Mouse (Mus musculus) MEL (cell line): ENCODE data around the gene Atp2a3. TPM values are rescaled to one million over a fixed set of nuclear protein-coding genes. Genes with fewer than 3 reads are reported as not detected.

Experiments used
- DNase-seq: peaks from one replicate; pipeline ENCODE4 v3.0.0; 2011; ENCODE audit warnings: low read depth, low spot score
- H3K27ac ChIP-seq: 2 replicates; pipeline ENCODE4 v1.5.1; 2012; ENCODE audit warnings: low read depth, mild to moderate bottlenecking, control low read depth, low read length, moderate library complexity; ENCODE audit not compliant: control insufficient read depth
- H3K27me3 ChIP-seq, 2 experiments: fragments of 150-350 bp in 1 of 2; sonication (generic) in 1 of 2; 2 replicates each; pipeline ENCODE4 v1.6.1; 2012; ENCODE audit warnings: low read length in 2 of 2, mild to moderate bottlenecking in 2 of 2, improper control_type of control experiment in 1 of 2, moderate library complexity in 1 of 2; ENCODE audit not compliant: insufficient read depth in 2 of 2, control insufficient read depth in 1 of 2
- H3K36me3 ChIP-seq, 2 experiments: 2 replicates each; pipeline ENCODE4 v1.6.1; 2012 to 2014; ENCODE audit warnings: low read length in 2 of 2, improper control_type of control experiment in 1 of 2, inconsistent platforms in 1 of 2, mild to moderate bottlenecking in 1 of 2; ENCODE audit not compliant: insufficient read depth in 2 of 2, control insufficient read depth in 1 of 2
- H3K4me1 ChIP-seq, 2 experiments: fragments of 150-350 bp in 1 of 2; sonication (generic) in 1 of 2; 2 replicates each; pipeline ENCODE4 v1.6.1; 2012; ENCODE audit warnings: low read length in 2 of 2, improper control_type of control experiment in 1 of 2, mild to moderate bottlenecking in 1 of 2; ENCODE audit not compliant: insufficient read depth in 2 of 2, control insufficient read depth in 1 of 2
- H3K4me3 ChIP-seq, 2 experiments: fragments of 150-350 bp in 1 of 2; sonication (generic) in 1 of 2; 2 replicates each; pipeline ENCODE4 v1.5.1; 2012; ENCODE audit warnings: low read depth in 2 of 2, low read length in 2 of 2, mild to moderate bottlenecking in 2 of 2, moderate library complexity in 2 of 2, control low read depth in 1 of 2, improper control_type of control experiment in 1 of 2; ENCODE audit not compliant: control insufficient read depth in 1 of 2, insufficient read depth in 1 of 2
- H3K79me2 ChIP-seq: 2 replicates; pipeline ENCODE4 v1.6.1; 2012; ENCODE audit warnings: mild to moderate bottlenecking, low read length, moderate library complexity; ENCODE audit not compliant: control insufficient read depth, poor library complexity, insufficient read depth
- H3K9ac ChIP-seq: 2 replicates; pipeline ENCODE4 v1.6.1; 2012; ENCODE audit warnings: low read depth, mild to moderate bottlenecking, control low read depth, low read length, moderate library complexity; ENCODE audit not compliant: control insufficient read depth, poor library complexity, severe bottlenecking
- H3K9me3 ChIP-seq: fragments of 150-350 bp; sonication (generic); replicated peaks from 2 replicates; pipeline ENCODE4 v1.6.1; 2012; ENCODE audit warnings: mild to moderate bottlenecking, low read length, improper control_type of control experiment, moderate library complexity; ENCODE audit not compliant: insufficient read depth
- BHLHE40 ChIP-seq: IDR thresholded peaks from 2 replicates; pipeline ENCODE4 v1.6.1; 2012; ENCODE audit warnings: low read depth, mild to moderate bottlenecking, inconsistent platforms, low read length, improper control_type of control experiment, borderline replicate concordance
- CHD1 ChIP-seq: IDR thresholded peaks from 2 replicates; pipeline ENCODE4 v1.6.1; 2012; ENCODE audit warnings: low read depth, mild to moderate bottlenecking, inconsistent platforms, low read length, improper control_type of control experiment
- CHD2 ChIP-seq: IDR thresholded peaks from 2 replicates; pipeline ENCODE4 v1.6.1; 2011; ENCODE audit warnings: low read length, improper control_type of control experiment
- CTCF ChIP-seq, 3 experiments: IDR thresholded peaks in 2 of 3; conservative IDR thresholded peaks in 1 of 3; 2 replicates each; pipeline ENCODE4 v1.5.1; 2011 to 2012; ENCODE audit warnings: low read length in 3 of 3, low read depth in 2 of 3, mild to moderate bottlenecking in 2 of 3, improper control_type of control experiment in 1 of 3, inconsistent platforms in 1 of 3, mixed read lengths in 1 of 3, moderate library complexity in 1 of 3; ENCODE audit not compliant: control insufficient read depth in 1 of 3, insufficient read depth in 1 of 3, poor library complexity in 1 of 3, severe bottlenecking in 1 of 3
- GABPA ChIP-seq: IDR thresholded peaks from 2 replicates; pipeline ENCODE4 v1.6.1; 2012; ENCODE audit warnings: low read depth, mild to moderate bottlenecking, inconsistent platforms, low read length, improper control_type of control experiment, moderate library complexity
- JUND ChIP-seq: IDR thresholded peaks from 2 replicates; pipeline ENCODE4 v1.6.1; 2011; ENCODE audit warnings: low read depth, mild to moderate bottlenecking, improper control_type of control experiment, low read length
- MAFK ChIP-seq: IDR thresholded peaks from 2 replicates; pipeline ENCODE4 v1.6.1; 2011; ENCODE audit warnings: low read depth, mild to moderate bottlenecking, low read length, improper control_type of control experiment, borderline replicate concordance
- MEF2A ChIP-seq: IDR thresholded peaks from 2 replicates; pipeline ENCODE4 v1.6.1; 2014; ENCODE audit warnings: low read depth, mild to moderate bottlenecking, inconsistent platforms, low read length, improper control_type of control experiment; ENCODE audit not compliant: poor library complexity, insufficient replicate concordance, severe bottlenecking; ENCODE audit errors: extremely low read depth
- MXI1 ChIP-seq: IDR thresholded peaks from 2 replicates; pipeline ENCODE4 v1.6.1; 2011; ENCODE audit warnings: mild to moderate bottlenecking, low read depth, low read length, improper control_type of control experiment
- MYC ChIP-seq: IDR thresholded peaks from 2 replicates; pipeline ENCODE4 v1.6.1; 2011; ENCODE audit warnings: low read depth, mild to moderate bottlenecking, low read length, improper control_type of control experiment, moderate library complexity
- NELFE ChIP-seq: IDR thresholded peaks from 2 replicates; pipeline ENCODE4 v1.6.1; 2011; ENCODE audit warnings: low read depth, low read length, improper control_type of control experiment
- NRF1 ChIP-seq: IDR thresholded peaks from 2 replicates; pipeline ENCODE4 v1.6.1; 2014; ENCODE audit warnings: low read depth, mild to moderate bottlenecking, inconsistent platforms, low read length, improper control_type of control experiment, moderate library complexity; ENCODE audit not compliant: poor library complexity, insufficient read depth, severe bottlenecking
- POLR2A ChIP-seq, 2 experiments: IDR thresholded peaks; 2 replicates each; pipeline ENCODE4 v1.6.1; 2011 to 2012; ENCODE audit warnings: low read length in 2 of 2, mild to moderate bottlenecking in 2 of 2, control low read depth in 1 of 2, improper control_type of control experiment in 1 of 2, low read depth in 1 of 2, moderate library complexity in 1 of 2; ENCODE audit not compliant: control insufficient read depth in 1 of 2, insufficient read depth in 1 of 2, poor library complexity in 1 of 2
- POLR2AphosphoS2 ChIP-seq: IDR thresholded peaks from 2 replicates; pipeline ENCODE4 v1.6.1; 2011; ENCODE audit warnings: low read length, improper control_type of control experiment
- POLR2AphosphoS5 ChIP-seq: IDR thresholded peaks from 2 replicates; pipeline ENCODE4 v1.6.1; 2012; ENCODE audit warnings: low read depth, borderline replicate concordance, mild to moderate bottlenecking, inconsistent platforms, low read length, moderate library complexity, mixed read lengths
- RCOR1 ChIP-seq: IDR thresholded peaks from 2 replicates; pipeline ENCODE4 v1.6.1; 2012; ENCODE audit warnings: low read depth, mild to moderate bottlenecking, inconsistent platforms, low read length, improper control_type of control experiment
- SIN3A ChIP-seq: IDR thresholded peaks from 2 replicates; pipeline ENCODE4 v1.6.1; 2012; ENCODE audit warnings: low read length, improper control_type of control experiment, inconsistent platforms
- TBP ChIP-seq: IDR thresholded peaks from 2 replicates; pipeline ENCODE4 v1.8.0; 2011; ENCODE audit warnings: low read depth, low read length, improper control_type of control experiment
- TCF12 ChIP-seq: IDR thresholded peaks from 2 replicates; pipeline ENCODE4 v1.6.1; 2014; ENCODE audit warnings: low read depth, mild to moderate bottlenecking, inconsistent platforms, low read length, improper control_type of control experiment, moderate library complexity
- USF1 ChIP-seq: IDR thresholded peaks from 2 replicates; pipeline ENCODE4 v1.6.1; 2014; ENCODE audit warnings: low read depth, mild to moderate bottlenecking, inconsistent platforms, low read length, improper control_type of control experiment, moderate library complexity
- polyA plus RNA-seq, 2 experiments: library from polyadenylated mRNA; stranded (reverse) in 1 of 2; unstranded in 1 of 2; fragments of >175 nt in 1 of 2; fragments of >200 nt in 1 of 2; gene quantifications; 2 replicates each; pipeline versions ENCODE4 v1.2.1 to v1.2.4; 2012; ENCODE audit warnings: low replicate concordance in 2 of 2, low read depth in 1 of 2; ENCODE audit not compliant: insufficient read length in 2 of 2, insufficient read depth in 1 of 2, missing spikeins in 1 of 2
- total RNA-seq: library from RNA; depleted of rRNA; stranded (reverse); fragments of 300-350 nt; gene quantifications from 2 replicates; pipeline ENCODE4 v1.2.3, GENCODE M21; 2012

The Atp2a3 gene
- total and polyA plus RNA-seq, 3 experiments = 10.7 to 49.9 TPM; not detected in 1

DNA sequence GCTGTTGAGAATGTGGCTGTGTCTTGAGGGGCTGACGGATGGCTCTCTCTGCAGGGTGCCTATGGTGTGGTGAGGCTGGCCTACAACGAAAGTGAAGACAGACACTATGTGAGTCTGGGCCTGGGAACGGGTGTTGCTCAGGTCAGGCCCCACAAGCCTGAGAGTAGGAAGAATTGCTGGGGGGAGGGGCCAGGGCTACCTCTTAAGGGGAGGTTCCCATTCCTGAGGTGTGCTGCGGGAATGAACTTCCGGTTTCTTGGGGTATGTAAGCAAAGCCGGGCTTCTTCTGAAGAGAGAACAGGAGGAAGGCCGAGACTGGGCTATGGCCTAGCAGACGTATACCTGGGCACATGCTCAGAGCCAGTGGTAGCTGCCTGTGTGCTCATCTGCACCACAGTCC, 66.0 kb downstream of the Atp2a3 start:
- no peaks in the 10 kb centered on the region for H3K27me3 ChIP-seq
- no peak overlapping the region for H3K27ac ChIP-seq
- peaks cover 0 to 6% of the 10 kb centered on the region in 2 experiments; a peak in 2 of 4 replicates for H3K36me3 ChIP-seq
- no peaks in the 10 kb centered on the region for H3K9me3 ChIP-seq
- H3K4me3 ChIP-seq = no peak overlapping the region
- H3K79me2 ChIP-seq = no peaks in the 10 kb centered on the region
- H3K4me1 ChIP-seq = peaks cover 5 to 16% of the 10 kb centered on the region in 2 experiments; a peak in 3 of 4 replicates
- no peak for DNase-seq
- H3K9ac ChIP-seq = no peak overlapping the region
- TF ChIP-seq TCF12 = no peak
- TF ChIP-seq RCOR1 = no peak
- no peak for TF ChIP-seq POLR2A (IDR thresholded peaks at IDR 0.05; ENCODE audit: control insufficient read depth in 1 of 2, insufficient read depth in 1 of 2, low read depth in 1 of 2, low read length in 2 of 2, poor library complexity in 1 of 2)
- TF ChIP-seq JUND = no peak
- no peak for TF ChIP-seq USF1
- no peak for TF ChIP-seq MYC
- TF ChIP-seq CTCF (IDR thresholded peaks at IDR 0.05 in 2 of 3, conservative IDR thresholded peaks at IDR 0.05 in 1 of 3; ENCODE audit: control insufficient read depth in 1 of 3, insufficient read depth in 1 of 3, low read depth in 2 of 3, low read length in 3 of 3, poor library complexity in 1 of 3, severe bottlenecking in 1 of 3) = no peak
- TF ChIP-seq TBP = no peak
- TF ChIP-seq CHD2 = no peak
- TF ChIP-seq SIN3A = no peak
- no peak for TF ChIP-seq CHD1
- TF ChIP-seq MEF2A = no peak
- no peak for TF ChIP-seq MAFK
- TF ChIP-seq, all 39 proteins: peak for 0

DNA sequence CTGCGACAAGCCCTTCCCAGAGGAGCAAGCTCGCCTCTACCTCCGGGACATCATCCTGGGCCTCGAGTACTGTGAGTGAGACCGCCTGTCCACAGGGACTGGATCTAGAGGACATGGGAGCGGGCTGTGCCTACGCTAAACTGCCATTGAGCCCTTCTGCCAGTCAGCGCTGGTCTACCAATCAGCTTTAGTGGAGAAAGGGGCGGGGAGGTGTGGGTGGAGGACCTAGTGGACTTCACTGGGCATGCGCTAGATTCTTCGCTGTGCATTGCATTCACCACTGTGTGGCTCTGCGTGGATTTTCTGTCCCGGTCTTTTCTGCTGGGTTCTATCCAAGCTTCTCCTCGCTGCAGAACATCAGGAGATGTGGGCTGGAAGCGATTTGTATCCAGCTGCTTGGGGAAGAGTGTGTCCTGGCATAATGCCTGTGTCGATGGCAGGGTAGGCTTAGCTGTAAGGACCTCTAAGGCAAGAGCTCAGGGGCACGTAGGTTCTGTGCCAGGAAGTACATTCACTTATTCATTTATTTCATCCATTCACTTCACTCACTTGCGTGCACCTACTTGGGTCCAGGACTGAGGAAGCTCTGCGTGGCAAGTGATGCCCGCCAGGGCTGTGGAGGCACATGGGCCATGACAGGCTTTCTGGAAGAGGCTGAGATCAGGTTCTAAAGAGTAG, 70.0 kb downstream of the Atp2a3 start:
- Histone ChIP-seq H3K27me3 (no peaks in the 10 kb centered on the region), H3K79me2 (no peaks in the 10 kb centered on the region), H3K4me1 (peaks cover 0 to 3% of the 10 kb centered on the region in 2 experiments; a peak in 1 of 4 replicates), H3K4me3 (no peak overlapping the region), H3K36me3 (no peaks in the 10 kb centered on the region), H3K9ac (no peak overlapping the region), H3K9me3 (no peaks in the 10 kb centered on the region), H3K27ac (no peak overlapping the region)
- no peak for DNase-seq
- TF ChIP-seq POLR2AphosphoS2 (no peak), GABPA (no peak), MXI1 (no peak), NRF1 (no peak), POLR2AphosphoS5 (no peak), SIN3A (no peak), NELFE (no peak), TBP (no peak), MEF2A (no peak), BHLHE40 (no peak), USF1 (no peak)
